Mouse (Mus musculus): ENCODE data around the gene Vcan.

GRCm38 (mm10) chr13:89645589-89645988 lies 96.7 kb downstream of the Vcan start:
- TF ChIP-seq CTCF (IDR thresholded peaks at IDR 0.05; ENCODE audit: control insufficient read depth, insufficient read depth, insufficient read length): no peak
- TF ChIP-seq MAX (IDR thresholded peaks at IDR 0.05): no peak
- no peak for TF ChIP-seq USF1 (IDR thresholded peaks at IDR 0.05; ENCODE audit: low read depth)
- no peak for TF ChIP-seq CEBPB (IDR thresholded peaks at IDR 0.05; ENCODE audit: low read depth)
- no peak for TF ChIP-seq MYOG (IDR thresholded peaks at IDR 0.05; ENCODE audit: control insufficient read depth, extremely low read depth, insufficient read length)

All from C2C12 (cell line).